Mouse (Mus musculus) heart, postnatal 0 days (tissue): Measurements from ENCODE around the gene Polr2g.

ENCODE experiments used
- CTCF ChIP-seq: IDR thresholded peaks from 2 replicates; pipeline ENCODE4 v1.5.1; 2016; ENCODE audit warnings: antibody characterized with exemption, control low read depth, low read depth
- EP300 ChIP-seq: IDR thresholded peaks from 2 replicates; pipeline ENCODE4 v1.6.1; 2016; ENCODE audit warnings: antibody characterized with exemption, low read depth

DNA sequence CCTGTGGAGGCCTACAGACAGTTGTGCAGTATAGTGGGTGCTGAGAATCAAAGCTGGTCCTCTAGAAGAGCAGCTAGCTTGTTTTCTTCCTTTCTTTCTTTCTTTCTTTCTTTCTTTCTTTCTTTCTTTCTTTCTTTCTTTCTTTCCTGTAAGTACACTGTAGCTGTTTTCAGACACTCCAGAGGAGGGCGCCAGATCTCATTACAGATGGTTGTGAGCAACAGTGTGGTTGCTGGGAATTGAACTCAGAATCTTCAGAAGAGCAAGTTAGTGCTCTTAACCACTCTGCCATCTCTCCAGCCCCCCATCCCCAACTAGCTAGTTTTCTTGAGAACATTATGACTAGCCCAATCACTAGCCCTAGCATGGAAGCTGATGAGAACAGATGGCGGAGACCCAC, 37.6 kb downstream of the Polr2g start:
- TF ChIP-seq CTCF (peak; percentile 18; the same call in 1 of the 2 replicates), EP300 (no peak)
